Mouse (Mus musculus) lung, adult 2 months (tissue): Measurements from ENCODE around the gene 1500015O10Rik.

Source experiments
- CTCF ChIP-seq: fragments of 200-500 bp; IDR thresholded peaks from 2 replicates; pipeline ENCODE4 v1.5.1; 2011; ENCODE audit warnings: mild to moderate bottlenecking, low read length, control low read depth; ENCODE audit not compliant: insufficient read depth
- POLR2A ChIP-seq: fragments of 200-500 bp; IDR thresholded peaks from 2 replicates; pipeline ENCODE4 v1.6.1; 2011; ENCODE audit warnings: low read depth, mild to moderate bottlenecking, control low read depth, low read length, borderline replicate concordance; ENCODE audit errors: extremely low read depth

DNA sequence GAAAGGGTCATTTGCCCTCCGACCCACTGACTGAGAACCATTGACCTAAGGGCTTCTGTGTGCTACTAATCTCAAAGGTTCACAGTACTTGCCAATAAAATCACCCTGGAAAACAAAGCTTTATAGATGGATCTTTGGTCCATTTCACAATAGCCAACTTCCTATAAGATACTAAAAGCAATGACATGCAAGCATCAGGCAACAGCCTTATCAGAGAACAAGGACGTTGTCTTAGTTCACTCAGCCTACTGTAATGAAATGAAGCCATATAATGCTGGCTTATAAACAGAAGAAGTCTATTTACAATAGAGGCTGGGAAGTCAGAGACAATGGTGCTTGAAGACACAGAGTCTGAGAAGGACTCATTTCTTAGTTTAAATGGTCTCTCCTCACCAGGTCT is 59.4 kb downstream of the 1500015O10Rik start:
- TF ChIP-seq CTCF (no peak), POLR2A (no peak)
